Mouse (Mus musculus) heart, embryonic 16.5 days (tissue): ENCODE measurements around the gene Clint1. TPM values are rescaled to one million over a fixed set of nuclear protein-coding genes. Genes with fewer than 3 reads are reported as not detected.
A peak's percentile ranks its signal among the peaks of the same experiment; 100 is the strongest.
"Not testable (repeated sequence)": the region's sequence is repeated elsewhere in the genome, so short reads cannot be mapped to it uniquely, and the experiment has no call there.

Experiments
- ATAC-seq: fragments of 200-750 bp; cut with Nextera tagmentation; replicated peaks from 2 replicates; pipeline ENCODE4 v1.8.0; 2017; ENCODE audit warnings: moderate number of reproducible peaks; ENCODE audit not compliant: insufficient read depth, low FRiP score; ENCODE audit errors: extremely low read depth
- H3K27ac ChIP-seq: fragments of 300-500 bp; sonication (generic); 2 replicates; pipeline ENCODE4 v1.5.1; 2014; ENCODE audit warnings: mild to moderate bottlenecking, low read length, control low read depth, moderate library complexity
- H3K27me3 ChIP-seq: fragments of 300-500 bp; sonication (generic); 2 replicates; pipeline ENCODE4 v1.6.1; 2014; ENCODE audit warnings: low read length, mixed read lengths; ENCODE audit not compliant: control insufficient read depth, insufficient read depth
- H3K36me3 ChIP-seq: fragments of 300-500 bp; sonication (generic); 2 replicates; pipeline ENCODE4 v1.6.1; 2014; ENCODE audit not compliant: control insufficient read depth, insufficient read depth
- H3K4me1 ChIP-seq: fragments of 300-500 bp; sonication (generic); 2 replicates; pipeline ENCODE4 v1.6.1; 2014; ENCODE audit warnings: low read length, mixed read lengths; ENCODE audit not compliant: control insufficient read depth, insufficient read depth
- H3K4me2 ChIP-seq: fragments of 300-500 bp; sonication (generic); 2 replicates; pipeline ENCODE4 v1.6.1; 2014; ENCODE audit warnings: low read depth, mild to moderate bottlenecking, control low read depth, low read length
- H3K4me3 ChIP-seq: fragments of 300-500 bp; sonication (generic); 2 replicates; pipeline ENCODE4 v1.5.1; 2014; ENCODE audit warnings: mild to moderate bottlenecking, control low read depth, low read length
- H3K9ac ChIP-seq: fragments of 300-500 bp; sonication (generic); 2 replicates; pipeline ENCODE4 v1.6.1; 2014; ENCODE audit warnings: low read length, control low read depth
- H3K9me3 ChIP-seq: fragments of 300-500 bp; sonication (generic); replicated peaks from 2 replicates; pipeline ENCODE4 v1.6.1; 2016; ENCODE audit warnings: low read length; ENCODE audit not compliant: control insufficient read depth
- whole genome bisulfite sequencing: fragments of 180-500 bp; shearing (Covaris S2); extraction: QIAGEN DNeasy Blood & Tissue Kit; methylation state at CpG from one replicate; pipeline ENCODE4 v1.1.7; 2014; 5-methylcytosine and 5-hydroxymethylcytosine counted together
- polyA plus RNA-seq: library from polyadenylated mRNA; unstranded; fragments of >200 nt; fragmentation: Nextera tagmentation; extraction: Ambion mirVana; gene quantifications from 2 replicates; pipeline ENCODE4 v1.2.1, GENCODE M21; 2015

Clint1 gene
- polyA plus RNA-seq, 1 experiment from 2014 or later: 56.4 TPM

GRCm38 (mm10) chr11:45866534-45866933 lies 14.7 kb downstream of the Clint1 start:
- no peak overlapping the region for H3K27ac ChIP-seq
- no peak for ATAC-seq
- H3K9ac ChIP-seq: no peak overlapping the region
- 76% methylated on average over 4 of the region's 4 CpGs for WGBS
- no peak overlapping the region for H3K4me2 ChIP-seq
- H3K4me1 ChIP-seq: peaks cover 6% of the 10 kb centered on the region
- no peaks in the 10 kb centered on the region for H3K27me3 ChIP-seq
- H3K4me3 ChIP-seq: no peak overlapping the region
- H3K36me3 ChIP-seq: no peaks in the 10 kb centered on the region; the same call in 1 of the 2 replicates
- no peaks in the 10 kb centered on the region for H3K9me3 ChIP-seq

- H3K9me3 ChIP-seq: no peaks in the 10 kb centered on the region
- H3K4me1 ChIP-seq: peaks cover 4% of the 10 kb centered on the region
- H3K36me3 ChIP-seq: no peaks in the 10 kb centered on the region
- no peak overlapping the region for H3K4me3 ChIP-seq
- WGBS: 84% methylated on average over 1 of the region's 1 CpGs
- H3K27ac ChIP-seq: no peak overlapping the region
- ATAC-seq: no peak
- no peak overlapping the region for H3K9ac ChIP-seq
- no peak overlapping the region for H3K4me2 ChIP-seq
- no peaks in the 10 kb centered on the region for H3K27me3 ChIP-seq
Measured at GRCm38 (mm10) chr11:45873666-45874065, 21.8 kb downstream of the Clint1 start.

DNA sequence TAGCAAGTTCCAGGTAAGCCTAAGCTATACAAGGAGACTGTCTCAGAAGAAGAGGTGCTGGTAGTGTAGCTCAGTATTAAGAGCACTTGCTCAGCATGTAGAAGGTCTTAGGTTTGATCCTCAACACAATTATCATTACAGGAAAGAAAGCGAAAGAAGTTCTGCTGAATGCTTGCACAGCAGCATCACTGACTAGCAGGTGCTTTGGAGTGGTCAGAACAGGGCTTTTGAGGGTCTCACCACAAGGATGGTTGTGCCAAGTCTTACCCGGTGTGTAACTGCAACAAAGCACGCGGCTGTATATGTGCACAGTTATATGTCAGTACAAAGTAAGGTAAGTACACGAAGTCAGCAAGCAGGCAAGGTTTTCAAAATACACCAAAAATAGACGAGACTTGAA lies 22.4 kb downstream of the Clint1 start:
- no peak overlapping the region for H3K9ac ChIP-seq
- no peaks in the 10 kb centered on the region for H3K9me3 ChIP-seq
- WGBS: 90% methylated on average over 6 of the region's 6 CpGs
- no peak overlapping the region for H3K27ac ChIP-seq
- no peak overlapping the region for H3K4me3 ChIP-seq
- ATAC-seq: no peak
- H3K4me2 ChIP-seq: no peak overlapping the region
- peaks cover 5% of the 10 kb centered on the region for H3K4me1 ChIP-seq
- H3K36me3 ChIP-seq: no peaks in the 10 kb centered on the region
- no peaks in the 10 kb centered on the region for H3K27me3 ChIP-seq

- Histone ChIP-seq H3K9ac (no peak overlapping the region), H3K27me3 (no peaks in the 10 kb centered on the region), H3K27ac (0 out of 2 replicates have a peak overlapping the region, but pooled peaks have one; percentile 26), H3K4me2 (no peak overlapping the region), H3K36me3 (no peaks in the 10 kb centered on the region), H3K4me1 (peaks cover 14% of the 10 kb centered on the region), H3K4me3 (no peak overlapping the region), H3K9me3 (no peaks in the 10 kb centered on the region)
- ATAC-seq: no peak
- 89% methylated on average over 7 of the region's 7 CpGs for WGBS
Measured at GRCm38 (mm10) chr11:45875351-45875935, 23.6 kb downstream of the Clint1 start.

DNA sequence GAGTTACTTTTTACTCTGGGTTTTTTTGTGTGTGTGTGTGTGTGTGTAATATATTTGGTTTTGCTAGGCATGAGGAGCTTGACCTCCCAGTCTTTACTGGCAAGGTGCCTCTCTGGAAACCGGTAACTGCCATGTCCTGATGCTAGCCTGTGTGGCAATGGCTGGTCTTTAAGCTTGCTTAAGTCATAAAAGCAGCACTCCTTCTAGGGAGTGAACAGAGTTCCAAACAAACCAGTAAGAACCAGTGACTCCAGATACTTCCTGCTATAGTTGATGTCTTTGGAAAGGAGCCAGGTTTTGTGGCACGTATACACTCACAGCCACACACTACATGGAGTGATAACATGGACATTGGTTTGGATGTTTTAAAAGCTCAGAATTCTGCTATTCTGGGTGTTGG lies 24.2 kb downstream of the Clint1 start:
- Histone ChIP-seq H3K4me1 (peaks cover 19% of the 10 kb centered on the region), H3K36me3 (no peaks in the 10 kb centered on the region), H3K27ac (no peak overlapping the region), H3K4me3 (no peak overlapping the region), H3K9ac (no peak overlapping the region), H3K4me2 (no peak overlapping the region), H3K27me3 (no peaks in the 10 kb centered on the region), H3K9me3 (no peaks in the 10 kb centered on the region)
- ATAC-seq: no peak
- 35% methylated on average over 2 of the region's 2 CpGs for WGBS

DNA sequence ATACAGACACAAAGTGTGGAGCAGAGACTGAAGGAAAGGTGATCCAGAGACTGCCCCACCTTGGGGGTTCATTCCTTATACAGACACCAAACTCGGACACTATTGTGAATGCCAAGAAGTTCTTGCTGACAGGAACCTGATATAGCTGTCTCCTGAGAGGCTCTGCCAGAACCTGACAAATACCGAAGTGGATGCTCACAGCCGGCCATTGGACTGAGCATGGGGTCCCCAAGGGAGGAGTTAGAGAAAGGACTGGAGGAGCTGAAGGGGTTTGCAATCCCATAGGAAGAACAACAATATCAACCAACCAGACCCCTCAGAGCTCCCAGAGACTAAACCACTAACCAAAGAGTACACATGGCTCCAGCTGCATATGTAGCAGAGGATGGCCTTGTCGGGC lies 27.5 kb downstream of the Clint1 start:
- not testable (repeated sequence) for ATAC-seq, H3K9me3 ChIP-seq, H3K27me3 ChIP-seq, H3K27ac ChIP-seq, H3K36me3 ChIP-seq, H3K9ac ChIP-seq, H3K4me2 ChIP-seq, H3K4me3 ChIP-seq
- H3K4me1 ChIP-seq: peaks cover 36% of the 10 kb centered on the region
- 41% methylated on average over 4 of the region's 4 CpGs for WGBS

DNA sequence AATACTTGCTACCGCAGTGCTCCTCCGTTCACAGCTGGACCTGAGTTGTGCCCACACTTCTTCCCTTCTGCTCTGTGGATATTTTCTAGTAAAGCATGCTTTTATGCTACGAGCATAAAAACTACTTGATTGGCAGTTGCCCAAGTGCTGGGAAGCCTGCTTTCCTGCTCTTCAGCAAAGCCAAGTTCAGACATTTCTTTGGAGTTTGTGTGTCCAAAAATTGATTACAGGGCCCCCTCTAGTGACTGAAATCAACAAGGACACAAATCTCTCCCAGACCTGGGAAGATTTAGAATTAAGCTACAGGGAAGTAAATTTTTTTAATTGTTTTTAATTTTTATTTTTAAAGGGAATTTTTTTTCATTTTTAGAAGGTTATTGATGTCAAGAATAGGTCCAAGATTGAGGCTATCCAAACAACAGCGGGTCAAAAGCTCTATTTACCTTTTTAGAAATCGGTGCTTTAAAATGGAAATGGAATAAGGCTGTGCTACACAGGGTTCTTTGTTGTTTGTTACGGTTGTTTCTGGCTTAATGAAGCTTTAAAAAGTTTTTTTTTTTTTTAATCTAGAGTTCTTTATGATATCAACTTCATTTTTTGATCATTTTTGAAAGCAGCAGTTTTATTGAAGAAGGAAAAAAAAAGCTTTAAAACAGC lies 29.3 kb downstream of the Clint1 start:
- H3K4me1 ChIP-seq: peaks cover 32% of the 10 kb centered on the region
- ATAC-seq: 0 out of 2 replicates have a peak, but pooled peaks have one; percentile 28
- no peak overlapping the region for H3K4me2 ChIP-seq
- H3K9me3 ChIP-seq: no peaks in the 10 kb centered on the region
- WGBS: 60% methylated on average over 6 of the region's 6 CpGs
- no peaks in the 10 kb centered on the region for H3K27me3 ChIP-seq
- H3K4me3 ChIP-seq: no peak overlapping the region
- peaks cover 10% of the 10 kb centered on the region for H3K36me3 ChIP-seq
- H3K27ac ChIP-seq: peak overlapping the region; percentile 33; the same call in 1 of the 2 replicates
- H3K9ac ChIP-seq: no peak overlapping the region

DNA sequence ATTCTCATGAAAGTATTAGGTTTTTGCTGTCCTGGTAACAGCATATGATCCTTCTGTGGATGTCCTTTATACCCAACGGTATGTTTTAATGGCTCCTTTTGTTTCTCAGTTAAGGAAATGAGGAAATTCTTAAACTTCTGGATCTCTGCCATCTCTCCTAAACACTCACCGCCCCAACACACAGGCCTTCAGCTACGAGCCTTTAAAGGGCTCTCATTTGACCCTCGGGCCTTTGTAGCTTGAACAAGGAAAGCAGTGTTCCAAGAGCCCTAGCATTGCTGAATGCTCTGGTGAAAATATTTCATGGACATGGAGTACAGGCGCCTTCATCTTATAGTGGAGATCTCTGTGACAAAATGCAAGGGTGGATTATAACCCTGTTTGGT lies 29.8 kb downstream of the Clint1 start:
- Histone ChIP-seq H3K9ac (peak overlapping the region; percentile 3; the same call in 1 of the 2 replicates), H3K36me3 (peaks cover 13% of the 10 kb centered on the region), H3K4me3 (no peak overlapping the region), H3K27me3 (no peaks in the 10 kb centered on the region), H3K27ac (peak overlapping the region; percentile 66), H3K9me3 (no peaks in the 10 kb centered on the region), H3K4me2 (no peak overlapping the region), H3K4me1 (peaks cover 32% of the 10 kb centered on the region)
- ATAC-seq: no peak
- 25% methylated on average over 5 of the region's 5 CpGs for WGBS

GRCm38 (mm10) chr11:45883270-45883931 lies 31.6 kb downstream of the Clint1 start:
- ATAC-seq: no peak
- Histone ChIP-seq H3K27ac (no peak overlapping the region), H3K4me1 (peaks cover 32% of the 10 kb centered on the region), H3K36me3 (peaks cover 22% of the 10 kb centered on the region), H3K4me2 (peak overlapping the region; percentile 44), H3K9me3 (no peaks in the 10 kb centered on the region), H3K9ac (peak overlapping the region; percentile 20; the same call in 1 of the 2 replicates), H3K27me3 (no peaks in the 10 kb centered on the region), H3K4me3 (no peak overlapping the region)
- 18% methylated on average over 8 of the region's 8 CpGs for WGBS
